Mouse (Mus musculus): Measurements from ENCODE around the gene Abi1. TPM values are rescaled to one million over a fixed set of nuclear protein-coding genes. Genes with fewer than 3 reads are reported as not detected.

Abi1 gene
- polyA plus RNA-seq, 1 experiment: not detected

DNA sequence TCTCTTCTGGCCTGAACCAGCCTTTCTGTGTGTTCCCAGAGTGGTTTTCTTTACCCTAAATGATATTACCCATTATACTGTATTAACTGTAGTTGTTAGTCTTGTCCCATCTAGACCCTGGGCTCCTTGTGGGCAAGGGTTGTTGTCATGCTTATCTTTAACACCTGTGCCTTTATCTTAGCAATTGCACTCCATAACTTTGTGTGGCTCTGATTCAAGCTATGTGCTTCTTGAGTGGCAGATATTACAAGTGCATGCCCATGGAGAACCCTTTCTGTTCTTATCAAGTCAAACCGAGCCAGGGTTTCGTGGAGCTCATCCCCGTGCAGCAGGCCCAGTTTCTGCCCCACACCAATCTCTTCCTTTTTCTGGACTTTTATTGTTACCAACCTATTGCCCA is 136.1 kb downstream of the Abi1 start:
- no peak overlapping the region for H3K4me3 ChIP-seq (ENCODE audit: insufficient read depth, low read depth, low read length)
- no peak overlapping the region for H3K27ac ChIP-seq (ENCODE audit: insufficient read depth, low read depth, low read length)
- TF ChIP-seq POLR2A (IDR thresholded peaks at IDR 0.05; ENCODE audit: insufficient read depth, low read depth, low read length) (no peak), CTCF (IDR thresholded peaks at IDR 0.05; ENCODE audit: insufficient read depth, low read depth, low read length) (no peak)
- no peaks in the 10 kb centered on the region for H3K4me1 ChIP-seq (ENCODE audit: control insufficient read depth, insufficient read depth, low read length)
- WGBS: 95% methylated on average over 3 of the region's 3 CpGs

DNA sequence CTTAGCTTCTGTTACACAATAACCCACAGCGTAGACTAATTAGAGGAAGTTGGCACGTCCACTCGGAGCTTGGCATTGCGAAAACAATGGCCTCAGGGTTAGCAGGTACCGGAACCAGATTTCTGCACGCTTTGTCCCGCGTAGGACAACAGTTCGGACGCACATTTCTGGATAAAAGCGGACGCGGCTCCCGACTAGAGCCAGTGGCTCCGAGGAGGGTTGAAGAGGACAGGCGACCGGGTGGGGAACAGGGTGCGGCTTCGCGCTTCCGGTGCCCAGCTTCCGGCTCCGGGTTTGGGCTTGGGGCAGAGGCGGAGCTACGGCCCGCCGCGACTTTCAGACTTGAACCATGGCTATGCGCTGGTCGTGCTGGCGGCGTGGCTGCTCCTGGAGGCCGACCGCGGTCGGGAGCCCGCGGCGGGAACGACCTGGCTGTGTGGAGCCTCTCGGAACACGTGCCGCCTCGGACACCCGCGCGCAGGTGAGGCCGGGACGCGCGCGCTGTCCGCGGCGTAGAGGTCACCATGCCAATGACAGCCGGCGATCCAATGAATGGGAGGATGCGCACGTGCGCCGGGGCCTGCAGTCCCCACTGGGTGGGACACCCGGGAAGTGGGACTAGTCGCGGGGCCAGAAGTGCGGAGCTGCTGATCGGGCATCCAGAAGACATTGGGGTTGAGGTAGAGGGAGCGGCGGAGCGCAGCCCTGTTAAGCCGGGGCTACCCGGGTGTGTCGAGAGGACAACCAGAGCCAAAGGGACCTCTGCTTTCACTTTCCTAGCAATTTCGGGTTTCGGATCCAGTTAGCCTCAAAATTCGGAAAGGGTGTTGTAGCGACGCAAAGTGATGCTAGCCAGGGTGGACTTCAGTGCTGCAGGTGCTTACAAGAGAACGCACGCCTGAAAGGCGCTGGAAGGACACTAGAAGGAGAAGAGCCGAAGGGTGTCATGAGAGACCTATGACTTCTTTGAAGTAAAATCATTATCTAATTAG is 144.5 kb downstream of the Abi1 start, which contains the start of gene Pdss1:
TSS of gene Pdss1 (plus strand) at position 241 of the 992 bp plus-strand sequence.
- Histone ChIP-seq H3K27ac (ENCODE audit: insufficient read depth, low read depth, low read length) (peak within 1 kb of the TSS; percentile 68), H3K4me3 (ENCODE audit: insufficient read depth, low read depth, low read length) (peak within 1 kb of the TSS; percentile 91), H3K4me1 (ENCODE audit: control insufficient read depth, insufficient read depth, low read length) (no peaks in the 10 kb centered on the region)
- under 1% methylated on average over 81 of the region's 81 CpGs for WGBS
- TF ChIP-seq POLR2A (IDR thresholded peaks at IDR 0.05; ENCODE audit: insufficient read depth, low read depth, low read length): peak; percentile 73
- no peak for TF ChIP-seq CTCF (IDR thresholded peaks at IDR 0.05; ENCODE audit: insufficient read depth, low read depth, low read length)

DNA sequence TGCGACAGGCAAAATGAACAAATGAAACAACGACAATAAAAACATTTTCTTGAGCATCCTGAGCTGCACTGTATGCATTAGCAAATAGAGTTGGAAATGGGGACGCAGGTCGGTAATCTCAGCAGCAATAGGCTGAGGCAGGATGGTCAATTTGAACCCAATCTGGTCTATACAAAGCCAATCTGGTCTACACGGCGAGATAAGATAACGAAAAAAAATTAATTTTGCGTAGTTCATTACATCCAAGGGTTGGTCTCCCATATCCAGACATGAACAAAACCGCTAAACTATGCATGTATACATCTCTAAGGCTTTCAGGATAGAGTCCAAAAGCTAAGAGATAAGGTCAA is 145.1 kb downstream of the Abi1 start:
- peak overlapping the region; percentile 68 for H3K27ac ChIP-seq (ENCODE audit: insufficient read depth, low read depth, low read length)
- TF ChIP-seq POLR2A (IDR thresholded peaks at IDR 0.05; ENCODE audit: insufficient read depth, low read depth, low read length) (no peak), CTCF (IDR thresholded peaks at IDR 0.05; ENCODE audit: insufficient read depth, low read depth, low read length) (no peak)
- WGBS: 17% methylated on average over 9 of the region's 9 CpGs
- H3K4me1 ChIP-seq (ENCODE audit: control insufficient read depth, insufficient read depth, low read length): no peaks in the 10 kb centered on the region
- peak overlapping the region; percentile 91 for H3K4me3 ChIP-seq (ENCODE audit: insufficient read depth, low read depth, low read length)

Other genes with a start within 250 kb of the Abi1 start
- gene Pdss1, start 144.7 kb downstream of the Abi1 start, polyA plus RNA-seq (2012; ENCODE audit: insufficient read depth, insufficient read length, low replicate concordance, missing spikeins): not detected in 2 replicates
- gene Acbd5, start 27.9 kb upstream of the Abi1 start, polyA plus RNA-seq (2012; ENCODE audit: insufficient read depth, insufficient read length, low replicate concordance, missing spikeins): not detected in 2 replicates
- not detected in 2 replicates for gene Mastl, start 115.8 kb upstream of the Abi1 start, polyA plus RNA-seq (2012; ENCODE audit: insufficient read depth, insufficient read length, low replicate concordance, missing spikeins)
- gene Yme1l1, start 116.1 kb upstream of the Abi1 start, polyA plus RNA-seq (2012; ENCODE audit: insufficient read depth, insufficient read length, low replicate concordance, missing spikeins): not detected in 2 replicates
- not detected in 2 replicates for gene 4931423N10Rik, start 167.2 kb upstream of the Abi1 start, polyA plus RNA-seq (2012; ENCODE audit: insufficient read depth, insufficient read length, low replicate concordance, missing spikeins)